Mouse (Mus musculus) kidney, adult 2 months (tissue): ENCODE measurements around the gene Epb41.

ENCODE experiments used
- CTCF ChIP-seq: fragments of 200-500 bp; conservative IDR thresholded peaks from 2 replicates; pipeline ENCODE4 v1.5.1; 2011; ENCODE audit warnings: low read depth, mild to moderate bottlenecking, control low read depth, low read length, moderate library complexity, mixed read lengths; ENCODE audit not compliant: insufficient read depth, insufficient read length
- POLR2A ChIP-seq: fragments of 200-500 bp; IDR thresholded peaks from one replicate; pipeline ENCODE4 v1.6.1; 2011; ENCODE audit warnings: low read depth, low read length, control low read depth

- TF ChIP-seq CTCF (no peak), POLR2A (no peak)
These were observed 176.0 kb downstream of the Epb41 start for GRCm38 (mm10) chr4:131899180-131899554.
